ENCODE assay signal across 9 mouse cellular contexts in the genomic region with DNA sequence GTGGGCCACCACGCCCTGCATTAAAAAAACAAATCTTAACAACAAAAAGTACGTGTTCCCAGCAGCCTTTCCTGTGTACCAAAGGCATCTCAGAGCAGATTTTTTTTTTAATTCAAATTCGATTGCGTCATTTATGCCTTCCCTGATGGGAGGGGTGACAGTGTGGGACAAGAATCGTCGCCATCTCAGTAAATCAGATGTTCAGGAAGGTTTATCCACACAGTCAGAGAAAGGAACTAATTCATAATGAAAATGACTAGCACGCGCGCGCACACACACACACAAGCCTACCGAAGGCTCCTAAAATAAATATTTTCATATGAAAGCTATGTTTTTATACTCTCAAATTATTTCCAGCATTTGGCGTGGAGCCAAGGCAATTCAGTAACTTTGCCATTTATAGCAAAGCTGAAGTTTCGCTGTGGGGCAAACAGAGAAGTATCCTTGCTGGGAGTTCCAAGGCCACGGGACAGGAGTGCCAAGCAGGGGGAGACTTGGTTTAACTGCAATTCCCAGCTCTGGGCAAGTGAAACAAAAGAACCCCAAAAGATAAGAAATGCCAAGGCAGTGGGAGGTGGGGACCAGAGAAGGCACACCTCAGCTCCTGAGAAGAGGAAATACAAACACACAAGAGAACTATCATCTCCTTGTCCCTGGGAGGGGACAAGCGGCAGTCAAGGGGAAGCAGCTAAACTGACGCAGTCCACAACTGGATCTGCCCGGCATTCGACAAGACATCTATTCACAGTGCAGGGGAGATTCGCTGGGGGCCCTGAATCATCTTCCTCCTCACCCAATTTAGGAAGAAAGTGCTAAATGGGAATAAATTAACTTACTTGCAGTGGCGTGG. TPM values are rescaled to one million over a fixed set of nuclear protein-coding genes. Genes with fewer than 3 reads are reported as not detected.
DNase-seq lines count a peak whose midpoint lies in the region; ATAC-seq and TF ChIP-seq lines count a peak whose summit lies in the region.
"Had no signal": no experiment of that assay in that cellular context is flagged by ENCODE, and none has a peak within 500 bp of the region (broad histone marks: within the 10 kb centered on the region; RNA-seq: fewer than 3 reads in every experiment).

No protein-coding gene starts in this region.

- no peak overlapping the region for H3K4me3 ChIP-seq in heart, embryonic 12.5 days
- H3K4me3 ChIP-seq in intestine, postnatal 0 days (ENCODE audit: low read depth, low read length), result no peak overlapping the region
- H3K4me3 ChIP-seq in hindbrain, embryonic 12.5 days, result no peak overlapping the region
- H3K4me3 ChIP-seq: liver, embryonic 15.5 days had no signal

- H3K36me3 ChIP-seq in heart, embryonic 12.5 days, result no peaks in the 10 kb centered on the region
- no peaks in the 10 kb centered on the region for H3K36me3 ChIP-seq in intestine, postnatal 0 days (ENCODE audit: control insufficient read depth, insufficient read depth)
- no peaks in the 10 kb centered on the region for H3K36me3 ChIP-seq in hindbrain, embryonic 12.5 days
- H3K36me3 ChIP-seq: liver, embryonic 15.5 days had no signal

- no peak for TF ChIP-seq CTCF in intestine, postnatal 0 days (IDR thresholded peaks at IDR 0.05; ENCODE audit: low read depth)

- H3K27ac ChIP-seq in heart, embryonic 12.5 days (ENCODE audit: poor library complexity, severe bottlenecking), result no peak overlapping the region; the same call in 1 of the 2 replicates
- H3K27ac ChIP-seq in intestine, postnatal 0 days (ENCODE audit: low read depth, low read length), result peak overlapping the region; percentile 64
- H3K27ac ChIP-seq in hindbrain, embryonic 12.5 days, result no peak overlapping the region
- H3K27ac ChIP-seq: liver, embryonic 15.5 days had no signal

- H3K9me3 ChIP-seq in heart, embryonic 12.5 days (replicated peaks), result no peaks in the 10 kb centered on the region
- no peaks in the 10 kb centered on the region for H3K9me3 ChIP-seq in intestine, postnatal 0 days (ENCODE audit: control insufficient read depth)
- H3K9me3 ChIP-seq in hindbrain, embryonic 12.5 days (replicated peaks), result no peaks in the 10 kb centered on the region
- H3K9me3 ChIP-seq: liver, embryonic 15.5 days had no signal

- H3K4me2 ChIP-seq in heart, embryonic 12.5 days, result no peak overlapping the region
- peak overlapping the region; percentile 57 for H3K4me2 ChIP-seq in intestine, postnatal 0 days (replicated peaks; ENCODE audit: low read depth)
- H3K4me2 ChIP-seq in hindbrain, embryonic 12.5 days (replicated peaks), result no peak overlapping the region
- H3K4me2 ChIP-seq: liver, embryonic 15.5 days had no signal

- WGBS in heart, embryonic 12.5 days, result 78% methylated on average over 20 of the region's 20 CpGs
- WGBS in intestine, postnatal 0 days, result 24% methylated on average over 20 of the region's 20 CpGs
- 81% methylated on average over 20 of the region's 20 CpGs for WGBS in hindbrain, embryonic 12.5 days

- no peak overlapping the region for H3K9ac ChIP-seq in heart, embryonic 12.5 days
- no peak overlapping the region for H3K9ac ChIP-seq in intestine, postnatal 0 days (ENCODE audit: low read depth, low read length)
- no peak overlapping the region for H3K9ac ChIP-seq in hindbrain, embryonic 12.5 days
- H3K9ac ChIP-seq: liver, embryonic 15.5 days had no signal

- DNase-seq in heart, adult 11 months, result peak; percentile 94
- peak; percentile 62 for DNase-seq in adrenal gland, postnatal 10 days
- no peak for DNase-seq in spleen, postnatal 14 days (ENCODE audit: low spot score in 2 of 2)
- DNase-seq in frontal cortex, postnatal 10 days (ENCODE audit: low spot score in 2 of 2), result no peak

- H3K27me3 ChIP-seq in heart, embryonic 12.5 days (replicated peaks), result no peaks in the 10 kb centered on the region
- H3K27me3 ChIP-seq in intestine, postnatal 0 days (replicated peaks; ENCODE audit: control insufficient read depth, insufficient read depth, low read length), result no peaks in the 10 kb centered on the region
- no peaks in the 10 kb centered on the region for H3K27me3 ChIP-seq in hindbrain, embryonic 12.5 days
- H3K27me3 ChIP-seq: liver, embryonic 15.5 days had no signal

- peaks cover 61% of the 10 kb centered on the region for H3K4me1 ChIP-seq in heart, embryonic 12.5 days (replicated peaks)
- peaks cover 6% of the 10 kb centered on the region for H3K4me1 ChIP-seq in intestine, postnatal 0 days (replicated peaks; ENCODE audit: control insufficient read depth, insufficient read depth, low read length)
- no peaks in the 10 kb centered on the region; the same call in 1 of the 2 replicates for H3K4me1 ChIP-seq in hindbrain, embryonic 12.5 days

- no peak for ATAC-seq in heart, embryonic 12.5 days (ENCODE audit: insufficient number of reproducible peaks, low FRiP score)
- peak; percentile 29 for ATAC-seq in intestine, postnatal 0 days
- ATAC-seq in megakaryocyte, adult 5-6 weeks (ENCODE audit: poor library complexity, severe bottlenecking), result peak; percentile 69
- no peak for ATAC-seq in hindbrain, embryonic 12.5 days (ENCODE audit: low FRiP score)

RNA-seq across cellular contexts. Expression of a gene that starts 34.1 kb away (rescaled TPM):
- polyA plus RNA-seq in heart, embryonic 12.5 days (2016; fragmentation: Nextera tagmentation; extraction: Ambion mirVana), result 16.2 and 16.6 TPM in 2 replicates
- total RNA-seq in adrenal gland, postnatal 10 days (2021), result 10 to 100 TPM; 13.7 to 16.2 TPM
- 4.2 and 4.4 TPM in 2 replicates for polyA plus RNA-seq in intestine, postnatal 0 days (2015; fragmentation: Nextera tagmentation; extraction: Ambion mirVana)
- total RNA-seq in megakaryocyte, adult 5-6 weeks (2015), result 16.8 and 19.5 TPM in 2 replicates
- total RNA-seq in megakaryocyte, adult 5-6 weeks (2017), result 17.2 and 18.2 TPM in 2 replicates
- 13.3 and 23.4 TPM in 2 replicates for polyA plus RNA-seq in hindbrain, embryonic 12.5 days (2016; fragmentation: Nextera tagmentation; extraction: Ambion mirVana)

Comparison
In these comparisons a context has a peak if more than half of its experiments do, and no peak if none do; other contexts are left out.
1. DNase-seq: peak in heart, adult 11 months (single experiment) and adrenal gland, postnatal 10 days (single experiment); none in spleen, postnatal 14 days (0 of 2) and frontal cortex, postnatal 10 days (0 of 2).
2. ATAC-seq: peak in intestine, postnatal 0 days (single experiment) and megakaryocyte, adult 5-6 weeks (single experiment); none in heart, embryonic 12.5 days (single experiment) and hindbrain, embryonic 12.5 days (single experiment).